ENCODE assay signal across 15 mouse cellular contexts in the genomic region with DNA sequence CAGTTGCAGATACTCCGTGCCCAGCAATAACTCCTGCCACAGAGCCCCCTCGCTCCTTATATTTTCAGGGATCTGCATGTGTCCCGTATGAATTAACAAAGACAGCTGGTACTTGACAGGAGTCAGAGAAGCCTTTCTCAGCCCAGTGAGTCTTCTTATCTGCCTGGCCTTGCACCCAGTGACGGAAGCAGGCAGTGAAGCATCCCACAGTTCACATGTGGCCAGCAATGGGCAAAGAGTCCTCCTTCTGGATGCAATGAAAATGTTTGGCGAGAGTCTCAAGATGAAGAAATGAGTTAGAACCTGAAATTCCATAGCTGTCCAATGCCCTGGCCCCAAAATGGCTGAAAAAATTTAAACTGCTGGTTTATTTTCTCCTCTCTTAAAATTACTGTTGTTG.
DNase-seq lines count a peak whose midpoint lies in the region; ATAC-seq lines count a peak whose summit lies in the region.
"Had no signal": no experiment of that assay in that cellular context is flagged by ENCODE, and none has a peak within 500 bp of the region (broad histone marks: within the 10 kb centered on the region; RNA-seq: fewer than 3 reads in every experiment).

No protein-coding gene starts in this region.

- H3K9me3 ChIP-seq in heart, embryonic 10.5 days: no peaks in the 10 kb centered on the region
- no peaks in the 10 kb centered on the region for H3K9me3 ChIP-seq in lung, embryonic 16.5 days (ENCODE audit: control insufficient read depth, low read length)
- no peaks in the 10 kb centered on the region for H3K9me3 ChIP-seq in embryonic facial prominence, embryonic 10.5 days
- H3K9me3 ChIP-seq: embryonic facial prominence, embryonic 15.5 days; hindbrain, embryonic 13.5 days had no signal

- DNase-seq in heart, embryonic 10.5 days (ENCODE audit: low spot score): no peak
- DNase-seq in heart, postnatal 25 days (ENCODE audit: low spot score): no peak
- no peak for DNase-seq in lung, postnatal 14 days
- DNase-seq in embryonic facial prominence, embryonic 10.5 days (ENCODE audit: low spot score): no peak
- DNase-seq in kidney, postnatal 10 days: peak; percentile 47
- DNase-seq in gastrocnemius, postnatal 25 days: no peak
- DNase-seq: cerebellum, adult 8-10 months; liver; liver, postnatal 0 days; midbrain, embryonic 14.5 days had no signal

- H3K36me3 ChIP-seq in heart, embryonic 10.5 days: no peaks in the 10 kb centered on the region
- H3K36me3 ChIP-seq in lung, embryonic 16.5 days (ENCODE audit: control insufficient read depth, insufficient read depth, low read length): no peaks in the 10 kb centered on the region
- no peaks in the 10 kb centered on the region for H3K36me3 ChIP-seq in embryonic facial prominence, embryonic 10.5 days (replicated peaks)
- H3K36me3 ChIP-seq: embryonic facial prominence, embryonic 15.5 days; hindbrain, embryonic 13.5 days had no signal

- H3K4me1 ChIP-seq in heart, embryonic 10.5 days: peaks cover 27% of the 10 kb centered on the region
- peaks cover 3% of the 10 kb centered on the region; the same call in 1 of the 2 replicates for H3K4me1 ChIP-seq in lung, embryonic 16.5 days (replicated peaks; ENCODE audit: control insufficient read depth, insufficient read depth, low read length)
- H3K4me1 ChIP-seq in embryonic facial prominence, embryonic 10.5 days: peaks cover 37% of the 10 kb centered on the region
- H3K4me1 ChIP-seq: hindbrain, embryonic 13.5 days had no signal

- ATAC-seq in lung, embryonic 16.5 days (ENCODE audit: low read depth): no peak
- ATAC-seq: liver, postnatal 0 days; Patski had no signal

- no peak overlapping the region for H3K9ac ChIP-seq in lung, embryonic 16.5 days (ENCODE audit: low read length)
- H3K9ac ChIP-seq: embryonic facial prominence, embryonic 15.5 days; hindbrain, embryonic 13.5 days; liver, postnatal 0 days had no signal

- no peak overlapping the region for H3K4me2 ChIP-seq in lung, embryonic 16.5 days (ENCODE audit: low read depth, low read length)
- H3K4me2 ChIP-seq: embryonic facial prominence, embryonic 15.5 days; hindbrain, embryonic 13.5 days had no signal

- intact Hi-C loops in heart, postnatal 25 days (cut with DNase I): no loop called here

- 66% methylated on average over 5 of the region's 5 CpGs for WGBS in heart, embryonic 10.5 days
- WGBS in lung, embryonic 16.5 days: 57% methylated on average over 5 of the region's 5 CpGs
- 83% methylated on average over 5 of the region's 5 CpGs for WGBS in embryonic facial prominence, embryonic 10.5 days

- 0 out of 2 replicates have a peak overlapping the region, but pooled peaks have one; percentile 45 for H3K27ac ChIP-seq in heart, embryonic 10.5 days
- peak overlapping the region; percentile 36; the same call in 1 of the 2 replicates for H3K27ac ChIP-seq in lung, embryonic 16.5 days (ENCODE audit: low read length)
- H3K27ac ChIP-seq in embryonic facial prominence, embryonic 10.5 days (replicated peaks): peak overlapping the region; percentile 70; the same call in 1 of the 2 replicates
- H3K27ac ChIP-seq: hindbrain, embryonic 13.5 days; layer of hippocampus, adult 2 months had no signal

- H3K27me3 ChIP-seq in heart, embryonic 10.5 days (ENCODE audit: insufficient read depth, poor library complexity, severe bottlenecking): no peaks in the 10 kb centered on the region
- H3K27me3 ChIP-seq in lung, embryonic 16.5 days (ENCODE audit: control insufficient read depth, insufficient read depth, low read depth, low read length): no peaks in the 10 kb centered on the region
- no peaks in the 10 kb centered on the region for H3K27me3 ChIP-seq in embryonic facial prominence, embryonic 10.5 days (replicated peaks; ENCODE audit: low read depth, poor library complexity, severe bottlenecking)
- H3K27me3 ChIP-seq: embryonic facial prominence, embryonic 15.5 days; hindbrain, embryonic 13.5 days; Patski had no signal

- no peak overlapping the region for H3K4me3 ChIP-seq in heart, embryonic 10.5 days
- no peak overlapping the region for H3K4me3 ChIP-seq in lung, embryonic 16.5 days (ENCODE audit: low read length)
- no peak overlapping the region for H3K4me3 ChIP-seq in embryonic facial prominence, embryonic 10.5 days
- H3K4me3 ChIP-seq: embryonic facial prominence, embryonic 15.5 days; hindbrain, embryonic 13.5 days; layer of hippocampus, adult 2 months had no signal
